Mouse (Mus musculus): ENCODE data around the gene Dync2li1.

The Dync2li1 gene

DNA sequence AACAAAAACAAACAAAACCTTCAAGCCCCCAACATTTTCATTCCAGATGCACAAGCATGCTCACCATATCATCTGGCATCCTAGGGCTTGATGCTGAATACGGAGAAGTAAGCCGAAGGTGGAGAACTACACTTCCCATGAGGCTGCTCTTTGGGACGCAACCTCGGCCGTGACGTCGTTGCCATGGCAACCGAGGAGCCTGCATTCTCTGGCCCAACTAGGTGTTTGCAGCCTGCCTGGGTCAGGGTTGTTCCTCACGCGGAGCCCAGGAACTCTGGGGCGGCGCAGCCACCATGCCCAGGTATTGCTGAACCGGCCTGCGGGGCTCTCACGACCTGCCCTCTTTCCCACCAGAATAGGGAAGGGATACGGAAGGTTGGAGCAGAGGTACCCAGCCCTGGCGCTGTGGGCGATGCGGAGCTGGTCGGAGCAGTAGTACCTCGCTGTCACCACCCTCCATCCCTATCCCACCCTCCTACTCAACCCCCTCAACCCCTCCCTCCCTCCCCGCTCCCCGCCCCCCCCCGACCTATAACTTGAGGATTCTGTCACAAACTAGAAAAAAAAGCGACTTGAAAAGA, at the start of gene Dync2li1:
TSS of gene Dync2li1 (plus strand) at position 221 of the 581 bp plus-strand sequence.
- no peak for DNase-seq (ENCODE audit: low read depth)

DNA sequence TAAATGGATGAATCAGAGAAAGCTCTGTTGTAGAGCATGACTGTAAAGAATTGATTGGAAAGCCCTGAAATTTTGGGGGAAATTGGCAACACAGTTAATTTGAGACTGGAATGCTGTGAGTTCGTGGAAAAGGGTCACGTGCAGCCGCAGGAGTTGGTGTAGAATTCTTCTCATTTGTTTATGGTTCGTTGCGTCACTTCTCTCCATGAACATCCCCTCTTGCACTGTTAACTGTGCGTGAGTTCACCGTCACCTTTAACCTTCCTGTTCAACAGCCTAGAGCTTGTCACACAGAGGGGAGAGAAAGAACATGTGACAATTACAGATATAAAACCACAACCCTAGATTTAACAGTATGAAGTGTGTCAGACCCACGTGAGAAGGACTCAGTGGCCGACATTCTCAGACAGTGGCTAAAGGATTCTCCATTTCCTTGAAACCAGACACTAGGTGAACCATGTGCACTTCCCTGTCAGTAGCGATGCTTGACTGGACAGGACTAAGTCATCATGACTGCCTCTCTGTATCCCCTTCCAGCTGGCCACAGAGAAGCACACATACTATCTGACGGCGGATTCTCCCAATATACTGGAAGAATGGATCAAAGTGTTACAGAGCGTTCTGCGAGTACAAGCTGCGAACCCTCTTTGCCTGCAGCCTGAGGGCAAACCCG, 49.5 kb upstream of the Dync2li1 start:
- no peak for DNase-seq (ENCODE audit: low read depth)

GRCm38 (mm10) chr17:84579249-84579648, 47.0 kb upstream of the Dync2li1 start:
- DNase-seq (ENCODE audit: low read depth) = no peak

- DNase-seq (ENCODE audit: low read depth) = no peak
These were observed 46.5 kb upstream of the Dync2li1 start for GRCm38 (mm10) chr17:84579817-84580216.

GRCm38 (mm10) chr17:84580821-84581220, 45.5 kb upstream of the Dync2li1 start:
- DNase-seq (ENCODE audit: low read depth) = no peak

- DNase-seq (ENCODE audit: low read depth) = no peak
These were observed 44.4 kb upstream of the Dync2li1 start for GRCm38 (mm10) chr17:84581740-84582414.

DNA sequence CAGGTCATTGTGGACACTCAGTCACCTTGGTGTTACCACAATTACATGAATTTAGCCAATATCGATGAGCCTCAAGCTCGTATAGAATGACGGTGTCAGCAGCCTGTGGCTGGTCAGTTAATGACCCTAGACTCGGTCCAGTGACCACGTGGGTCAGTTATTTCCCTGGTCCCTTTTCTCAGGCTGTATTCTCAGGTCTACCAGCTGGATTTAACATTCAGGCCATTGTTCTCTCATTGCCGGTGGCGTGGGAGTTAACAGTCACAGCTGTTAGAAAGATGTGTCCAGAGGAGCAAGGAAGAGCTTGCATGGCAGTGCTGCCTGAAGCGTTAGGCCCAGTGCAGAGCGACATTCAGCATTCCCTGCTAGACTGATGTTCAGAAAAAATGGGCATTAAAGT, 42.2 kb upstream of the Dync2li1 start:
- no peak for DNase-seq (ENCODE audit: low read depth)

DNA sequence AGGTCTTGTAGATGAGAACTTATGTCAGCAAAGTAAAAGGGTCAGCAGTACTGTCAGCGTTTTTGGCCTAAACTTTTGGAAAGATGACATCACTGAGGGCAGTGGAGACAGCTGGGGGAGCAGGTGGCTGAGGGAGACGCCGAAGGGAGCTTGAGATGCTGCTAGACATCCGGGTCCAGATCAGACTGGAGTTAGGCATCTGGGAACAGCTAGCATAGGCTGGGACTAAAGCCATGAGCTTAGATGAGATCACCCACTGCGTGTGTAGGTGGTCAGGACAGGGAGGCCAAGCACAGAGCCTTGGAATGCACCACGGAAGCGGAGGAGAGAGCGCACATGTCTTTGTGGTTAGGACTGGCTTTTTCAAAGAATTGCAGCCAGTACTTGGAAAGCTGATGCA, 41.2 kb upstream of the Dync2li1 start:
- DNase-seq (ENCODE audit: low read depth) = no peak

- no peak for DNase-seq (ENCODE audit: low read depth)
These were observed 36.2 kb upstream of the Dync2li1 start for GRCm38 (mm10) chr17:84590065-84590464.

- no peak for DNase-seq (ENCODE audit: low read depth)
These were observed 34.7 kb upstream of the Dync2li1 start for GRCm38 (mm10) chr17:84591431-84592150.

GRCm38 (mm10) chr17:84596015-84596441, 30.3 kb upstream of the Dync2li1 start:
- DNase-seq (ENCODE audit: low read depth) = no peak

GRCm38 (mm10) chr17:84596501-84596900, 29.8 kb upstream of the Dync2li1 start:
- DNase-seq (ENCODE audit: low read depth) = no peak

- no peak for DNase-seq (ENCODE audit: low read depth)
These were observed 28.4 kb upstream of the Dync2li1 start for GRCm38 (mm10) chr17:84597859-84598258.

GRCm38 (mm10) chr17:84598928-84599327, 27.4 kb upstream of the Dync2li1 start:
- DNase-seq (ENCODE audit: low read depth) = no peak

DNA sequence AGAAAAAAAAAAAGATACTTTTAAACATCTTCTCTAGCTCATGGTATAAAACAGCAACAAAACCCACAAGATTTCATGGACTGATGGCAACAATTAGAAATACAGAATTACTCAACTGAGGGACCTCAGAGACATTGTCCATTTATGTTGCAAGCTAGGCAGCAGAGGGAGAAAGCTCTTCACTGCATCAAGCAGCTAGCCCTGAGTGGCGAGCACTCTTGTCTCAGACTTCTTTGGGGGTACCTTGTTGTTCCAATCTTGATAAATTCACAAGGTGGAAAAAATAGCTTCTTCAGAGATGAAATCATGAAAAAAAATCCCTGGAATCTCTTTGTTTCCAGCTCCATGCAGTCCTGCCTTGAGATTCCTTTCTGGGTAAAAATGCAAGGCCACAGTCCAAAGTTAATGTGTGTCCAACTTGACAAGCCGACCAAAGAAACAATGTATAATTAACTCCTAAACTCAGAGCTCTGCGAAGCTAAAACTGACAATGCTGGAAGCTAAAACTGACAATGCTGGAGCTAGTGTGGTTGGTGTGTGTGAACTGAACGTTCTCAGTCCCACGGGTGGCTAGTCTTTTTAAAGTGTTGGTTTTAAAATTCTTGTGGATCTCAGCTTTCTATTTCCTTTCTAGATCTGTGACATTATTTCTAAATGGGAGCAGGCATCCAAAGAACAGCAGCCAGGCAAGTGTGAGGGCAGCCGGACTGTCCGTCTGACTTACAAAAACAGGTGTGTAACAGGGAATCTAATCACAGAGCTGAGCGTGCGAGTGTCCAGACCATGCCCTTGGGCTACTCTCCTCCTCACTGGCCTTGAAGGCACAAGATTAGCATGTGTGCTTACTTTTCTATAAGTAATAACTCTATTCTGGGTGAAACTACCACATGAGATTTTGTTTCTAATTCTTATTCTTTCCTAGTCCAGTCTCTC, 26.0 kb upstream of the Dync2li1 start:
- no peak for DNase-seq (ENCODE audit: low read depth)

DNA sequence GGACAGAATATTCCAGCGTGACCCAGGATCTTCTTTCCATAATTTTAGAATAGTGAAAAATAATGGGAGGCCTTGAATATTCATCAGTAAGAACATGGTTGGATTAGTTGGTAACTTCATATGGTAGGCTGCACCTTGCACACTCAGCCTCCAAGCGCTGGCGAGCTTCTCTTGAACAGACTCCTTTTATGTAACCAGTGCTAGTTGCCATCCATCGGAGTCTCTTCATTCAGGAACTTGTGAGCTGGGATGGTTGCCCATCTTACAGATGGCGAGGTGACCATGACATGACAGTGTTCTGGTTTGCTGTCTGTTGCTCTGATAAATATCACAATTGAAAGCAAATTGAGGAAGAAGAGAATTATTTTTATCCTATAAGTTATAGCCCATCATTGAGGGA, 24.5 kb upstream of the Dync2li1 start:
- DNase-seq (ENCODE audit: low read depth) = no peak

DNA sequence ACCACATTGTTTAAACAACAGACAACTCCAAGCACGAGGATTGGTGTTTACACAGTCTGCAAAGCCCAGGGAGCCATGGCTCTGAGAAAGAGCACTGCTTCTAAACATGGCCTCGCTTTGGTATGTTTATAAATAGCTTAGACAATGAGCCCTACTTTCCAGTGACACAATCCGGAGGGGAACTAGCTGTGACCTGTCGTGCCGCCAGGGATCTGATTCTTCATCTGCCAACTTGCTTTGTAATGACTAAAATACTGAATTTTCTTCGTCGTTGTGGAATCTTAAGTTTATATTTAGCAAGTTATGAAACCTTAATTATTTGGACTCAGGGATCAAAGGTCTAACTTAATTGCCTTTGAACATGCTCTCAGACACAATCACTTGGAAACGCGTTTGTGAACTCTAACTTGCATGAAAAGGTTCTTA, 23.1 kb upstream of the Dync2li1 start:
- DNase-seq (ENCODE audit: low read depth) = no peak

DNA sequence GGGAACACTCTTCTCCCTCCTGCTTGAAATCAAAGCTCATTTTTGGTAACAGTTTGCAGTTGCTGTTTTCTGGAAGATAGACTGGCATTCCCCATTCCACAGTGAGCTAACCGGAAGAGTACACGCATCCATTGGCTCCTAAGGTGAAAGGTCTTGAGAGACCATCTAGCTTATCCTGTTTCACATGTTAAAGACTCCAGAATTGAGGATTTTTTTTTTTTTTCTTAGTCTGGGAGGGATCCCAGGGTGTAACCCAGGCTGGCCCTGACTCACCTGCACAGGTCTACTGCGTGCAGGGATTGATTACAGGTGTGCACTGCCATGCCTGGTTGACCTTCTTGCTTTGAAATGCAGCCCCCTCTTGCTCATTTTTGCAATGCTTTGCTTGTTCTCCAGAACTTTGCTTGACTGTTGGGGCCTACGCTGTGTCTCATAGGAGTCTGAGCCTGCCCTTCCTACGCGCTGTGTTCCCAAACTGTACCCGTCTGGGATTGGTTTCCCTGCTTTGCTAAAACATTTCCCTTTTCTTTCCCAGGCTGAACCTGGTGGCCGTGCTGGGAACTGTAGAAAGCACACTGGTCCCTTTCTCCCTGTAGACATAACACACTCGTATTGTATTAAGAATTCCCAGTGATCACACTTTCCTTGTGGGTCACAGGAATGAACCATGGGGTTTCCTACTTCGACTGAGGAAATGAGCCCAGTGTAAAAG, 22.4 kb upstream of the Dync2li1 start:
- DNase-seq (ENCODE audit: low read depth) = no peak

- no peak for DNase-seq (ENCODE audit: low read depth)
These were observed 19.3 kb upstream of the Dync2li1 start for GRCm38 (mm10) chr17:84606976-84607375.

- no peak for DNase-seq (ENCODE audit: low read depth)
These were observed 18.7 kb upstream of the Dync2li1 start for GRCm38 (mm10) chr17:84607617-84608016.

DNA sequence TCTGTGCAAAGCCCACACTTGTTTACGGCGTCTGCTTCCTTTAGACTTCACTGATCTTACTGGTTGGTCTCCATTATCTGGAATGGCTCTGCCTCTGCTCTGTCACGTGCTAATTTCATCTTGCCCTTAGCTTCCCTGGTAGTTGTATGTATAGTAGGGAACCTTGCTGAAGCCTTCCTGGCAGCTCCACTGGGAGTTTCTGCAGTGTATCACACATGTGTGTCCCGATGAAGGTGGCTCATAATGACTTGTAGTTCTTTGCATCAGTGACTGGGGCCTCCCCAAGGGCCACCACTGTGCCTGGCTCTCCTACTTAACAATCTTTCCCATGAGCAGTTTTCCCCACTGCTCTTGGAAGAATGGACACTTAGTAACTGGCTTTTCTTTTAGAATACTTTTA, 17.7 kb upstream of the Dync2li1 start:
- DNase-seq (ENCODE audit: low read depth) = no peak

Data from 416B (cell line).